Mouse (Mus musculus): ENCODE results near the gene Dlg2. TPM values are rescaled to one million over a fixed set of nuclear protein-coding genes. Genes with fewer than 3 reads are reported as not detected.

Dlg2 gene
- total RNA-seq, 1 experiment from 2014 or later, result 2.2 TPM

DNA sequence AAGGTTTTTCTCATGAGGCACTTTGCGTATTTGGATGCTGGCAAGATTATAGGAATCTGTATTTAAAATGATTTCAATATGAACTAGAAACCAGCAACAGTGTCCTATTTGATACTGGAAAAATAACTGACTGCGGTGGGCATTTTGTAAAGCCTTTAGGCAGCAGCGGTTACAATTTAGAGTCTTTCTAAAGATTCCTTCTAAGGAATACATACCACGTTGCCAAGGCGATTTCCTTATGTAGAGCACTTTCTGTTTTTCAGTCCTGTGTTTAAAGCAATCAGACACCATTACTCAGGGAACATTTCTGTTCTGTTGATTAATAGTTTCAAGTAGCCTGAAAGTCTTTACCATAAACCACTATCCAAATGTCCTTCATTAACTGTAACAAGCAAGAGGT lies 1309.0 kb downstream of the Dlg2 start:
- ATAC-seq (ENCODE audit: extremely low read depth, insufficient number of reproducible peaks, low FRiP score, poor library complexity, severe bottlenecking), result no peak

DNA sequence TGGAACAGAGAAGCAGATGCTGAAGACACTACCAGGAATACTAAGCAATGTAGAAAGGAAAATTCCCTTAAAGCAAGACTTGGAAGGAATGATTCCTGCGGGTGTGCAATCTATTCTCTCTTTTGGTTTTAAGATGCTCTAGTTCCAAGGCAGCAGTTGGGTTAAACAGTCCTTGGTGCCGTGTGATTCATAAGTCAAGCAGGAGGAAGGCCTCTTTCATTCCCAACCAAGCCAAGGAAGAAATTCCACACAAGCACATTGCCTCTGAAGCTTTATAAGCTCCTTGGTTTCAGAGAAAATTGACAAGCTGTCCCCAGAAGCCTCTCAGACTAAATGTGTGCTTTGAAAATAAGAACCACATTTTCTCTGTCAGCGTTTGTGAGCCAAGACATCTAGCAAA lies 1309.4 kb downstream of the Dlg2 start:
- no peak for ATAC-seq (ENCODE audit: extremely low read depth, insufficient number of reproducible peaks, low FRiP score, poor library complexity, severe bottlenecking)

DNA sequence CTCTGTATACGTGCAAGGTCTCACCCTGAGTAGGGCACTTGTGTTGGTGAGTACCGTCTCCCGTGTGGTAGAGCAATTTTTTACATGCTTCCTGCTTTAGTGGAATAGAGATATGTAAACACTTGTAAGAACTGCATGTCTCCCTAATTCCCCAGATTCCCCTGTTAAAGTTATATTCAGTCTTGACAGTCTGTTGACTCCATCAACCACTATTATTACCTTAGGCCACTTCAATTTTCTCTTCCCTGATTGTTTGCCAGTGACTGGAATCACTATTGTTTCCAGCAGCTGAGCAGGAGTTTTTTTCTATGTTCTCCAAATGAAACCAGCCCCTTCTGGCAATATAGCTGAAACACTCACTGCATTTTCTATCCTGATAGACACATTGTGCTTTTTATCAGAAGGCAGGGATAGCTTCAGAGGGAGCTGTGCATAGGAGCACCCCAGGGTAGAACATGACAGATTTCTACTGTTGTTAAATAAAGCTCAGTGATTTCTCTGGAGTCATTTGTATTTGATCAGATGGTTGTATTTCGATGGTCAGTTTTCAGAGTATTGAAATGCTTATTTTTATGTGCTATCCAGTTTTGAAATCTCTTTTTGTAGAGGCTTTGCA lies 1314.6 kb downstream of the Dlg2 start:
- ATAC-seq (ENCODE audit: extremely low read depth, insufficient number of reproducible peaks, low FRiP score, poor library complexity, severe bottlenecking), result no peak

DNA sequence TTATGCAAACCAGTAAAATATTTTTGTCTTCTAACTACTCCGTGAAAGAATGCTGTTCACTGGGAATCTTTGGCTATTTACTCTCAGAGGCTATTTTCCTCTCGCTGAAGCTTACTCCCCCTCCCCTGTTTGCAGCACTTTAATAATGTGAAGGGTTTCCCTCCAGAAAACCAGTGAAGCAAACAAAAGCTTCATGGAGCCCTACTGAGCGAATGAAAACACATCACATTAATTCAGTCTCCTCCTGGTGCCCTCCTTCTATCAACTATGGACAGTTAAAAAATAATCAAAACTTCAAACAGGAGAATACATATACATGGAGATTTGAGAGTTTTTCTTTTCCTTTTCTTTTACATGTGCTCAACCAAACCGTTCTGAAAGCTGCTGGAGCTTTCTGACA lies 1330.2 kb downstream of the Dlg2 start:
- no peak for ATAC-seq (ENCODE audit: extremely low read depth, insufficient number of reproducible peaks, low FRiP score, poor library complexity, severe bottlenecking)

DNA sequence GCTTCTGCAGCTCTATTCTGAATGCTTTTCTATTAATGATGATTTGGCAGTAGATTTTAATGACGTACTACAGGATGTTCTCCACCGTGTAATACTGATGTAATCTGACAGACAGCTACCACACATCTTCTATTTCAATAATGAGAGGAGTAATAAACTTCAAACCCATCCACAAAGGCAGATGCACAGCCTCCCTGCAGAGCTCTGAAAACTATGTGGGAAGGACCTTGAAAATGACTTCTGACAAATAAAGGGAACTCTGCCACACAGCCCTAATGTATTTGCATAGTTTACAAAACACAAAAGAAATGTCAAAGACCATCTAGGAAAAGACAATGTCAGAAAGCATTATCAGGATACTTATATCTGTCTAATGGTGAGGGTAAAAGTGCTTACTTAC lies 1334.3 kb downstream of the Dlg2 start:
- ATAC-seq (ENCODE audit: extremely low read depth, insufficient number of reproducible peaks, low FRiP score, poor library complexity, severe bottlenecking), result no peak

DNA sequence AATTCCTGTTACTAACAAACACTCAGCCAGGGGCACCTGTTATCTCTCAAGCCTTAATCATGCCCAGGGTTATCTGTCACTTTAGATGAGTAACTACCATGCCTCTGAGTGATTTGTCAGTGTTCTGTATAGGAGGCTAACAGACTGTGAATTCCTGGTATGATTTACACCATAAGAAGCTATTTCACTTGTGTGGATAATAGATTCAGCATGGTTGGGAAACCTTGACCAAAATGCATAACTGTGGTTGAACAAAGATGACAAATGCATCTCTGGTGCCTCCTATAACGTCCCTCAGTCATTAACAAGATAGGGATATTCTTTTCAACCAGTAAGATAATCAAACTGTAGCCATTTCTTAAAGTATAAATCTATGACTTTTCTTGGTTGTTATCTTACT lies 1341.5 kb downstream of the Dlg2 start:
- ATAC-seq (ENCODE audit: extremely low read depth, insufficient number of reproducible peaks, low FRiP score, poor library complexity, severe bottlenecking), result no peak

DNA sequence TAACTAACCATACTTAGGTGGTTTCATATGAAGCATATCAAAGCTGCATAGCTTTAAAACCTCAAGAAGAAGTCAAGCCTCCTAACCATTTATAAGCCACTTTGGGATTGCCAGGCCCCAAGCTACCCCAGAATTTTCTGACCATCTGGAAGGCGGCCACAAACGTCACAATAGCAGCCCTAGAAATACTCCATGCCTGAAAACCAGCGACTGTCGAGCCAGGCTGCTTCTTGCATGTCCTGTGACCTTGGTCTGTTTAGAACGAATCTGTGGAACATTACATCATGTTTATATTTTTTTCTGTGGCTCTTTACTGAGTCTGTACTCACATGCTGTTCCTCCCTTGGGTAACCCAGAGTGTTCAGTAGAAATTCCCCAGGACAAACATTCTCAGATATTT lies 1355.7 kb downstream of the Dlg2 start:
- ATAC-seq (ENCODE audit: extremely low read depth, insufficient number of reproducible peaks, low FRiP score, poor library complexity, severe bottlenecking), result no peak

DNA sequence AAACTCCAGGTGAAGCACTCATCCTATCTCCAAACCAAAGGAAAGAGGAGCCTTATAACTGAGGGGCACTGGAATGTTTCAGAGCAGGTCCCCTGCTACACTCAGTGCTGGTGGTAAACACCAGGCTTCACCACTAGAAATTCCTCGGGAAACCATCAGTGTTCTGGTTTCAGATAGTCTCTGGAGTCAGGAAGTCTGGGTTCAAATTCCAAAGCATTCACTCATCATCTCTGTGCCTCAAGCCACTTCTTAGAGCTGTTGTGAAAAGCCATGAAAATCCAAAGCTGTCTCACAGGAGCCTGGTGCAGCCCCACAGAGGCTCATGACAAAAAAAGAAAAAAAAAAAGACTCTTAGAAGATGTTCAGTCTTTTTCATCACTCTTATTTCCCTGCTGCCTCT lies 1369.3 kb downstream of the Dlg2 start:
- no peak for ATAC-seq (ENCODE audit: extremely low read depth, insufficient number of reproducible peaks, low FRiP score, poor library complexity, severe bottlenecking)

DNA sequence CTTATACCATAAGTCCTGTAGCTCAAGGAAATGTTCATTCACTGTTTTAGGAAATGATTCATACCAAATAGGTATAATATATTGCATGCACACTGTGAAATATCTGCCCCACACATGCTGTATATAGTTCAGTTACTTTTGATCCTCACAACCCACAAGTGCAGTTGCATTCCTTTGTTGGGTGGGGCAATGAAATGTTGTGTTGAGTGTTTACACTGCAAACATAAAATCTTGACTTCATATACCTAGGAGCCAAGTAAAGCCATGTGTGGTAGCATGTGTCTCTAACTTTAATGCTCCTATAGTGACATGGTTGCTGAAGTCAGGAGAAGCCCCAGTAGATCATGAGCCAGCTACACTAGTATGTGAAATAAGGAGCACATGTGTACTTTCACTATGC lies 1372.9 kb downstream of the Dlg2 start:
- ATAC-seq (ENCODE audit: extremely low read depth, insufficient number of reproducible peaks, low FRiP score, poor library complexity, severe bottlenecking), result no peak

DNA sequence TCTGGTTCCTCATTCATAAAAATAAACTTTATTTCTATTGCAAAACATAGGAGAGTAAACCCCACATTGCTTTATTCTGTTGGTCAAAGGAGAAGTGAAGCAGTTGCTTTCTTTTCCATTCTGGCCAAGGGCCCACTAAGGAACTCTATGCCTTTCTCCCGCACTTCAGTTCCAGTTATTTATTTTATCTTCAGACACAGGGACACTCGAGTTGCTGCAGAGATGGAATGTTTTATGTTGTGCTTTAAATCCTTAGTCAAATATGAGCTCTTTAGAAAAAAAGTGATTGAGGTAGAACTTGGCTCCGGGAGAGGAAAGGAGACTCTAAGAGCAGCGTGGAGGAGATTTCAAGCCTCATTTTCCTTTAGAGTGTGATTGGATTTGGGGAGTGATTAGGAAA lies 1377.2 kb downstream of the Dlg2 start:
- ATAC-seq (ENCODE audit: extremely low read depth, insufficient number of reproducible peaks, low FRiP score, poor library complexity, severe bottlenecking), result no peak

DNA sequence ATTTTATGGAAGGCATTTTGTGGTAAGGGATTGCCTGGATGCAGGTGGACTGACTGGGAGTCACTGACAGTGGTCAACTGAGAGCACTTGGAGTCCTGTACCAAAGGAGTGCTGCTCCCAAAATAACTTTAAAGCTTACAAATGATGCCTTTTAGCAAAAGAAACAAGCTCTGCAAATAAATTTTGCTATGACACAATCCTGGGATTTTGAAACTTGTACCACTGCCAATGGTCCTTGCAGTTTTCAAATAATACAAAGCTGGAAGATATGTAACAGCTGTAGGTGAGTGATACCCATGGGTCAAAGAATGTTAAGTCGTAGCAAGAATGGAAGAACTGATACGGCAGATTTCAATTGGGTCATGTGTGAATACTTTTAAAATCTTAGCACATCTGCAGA lies 1380.5 kb downstream of the Dlg2 start:
- no peak for ATAC-seq (ENCODE audit: extremely low read depth, insufficient number of reproducible peaks, low FRiP score, poor library complexity, severe bottlenecking)

DNA sequence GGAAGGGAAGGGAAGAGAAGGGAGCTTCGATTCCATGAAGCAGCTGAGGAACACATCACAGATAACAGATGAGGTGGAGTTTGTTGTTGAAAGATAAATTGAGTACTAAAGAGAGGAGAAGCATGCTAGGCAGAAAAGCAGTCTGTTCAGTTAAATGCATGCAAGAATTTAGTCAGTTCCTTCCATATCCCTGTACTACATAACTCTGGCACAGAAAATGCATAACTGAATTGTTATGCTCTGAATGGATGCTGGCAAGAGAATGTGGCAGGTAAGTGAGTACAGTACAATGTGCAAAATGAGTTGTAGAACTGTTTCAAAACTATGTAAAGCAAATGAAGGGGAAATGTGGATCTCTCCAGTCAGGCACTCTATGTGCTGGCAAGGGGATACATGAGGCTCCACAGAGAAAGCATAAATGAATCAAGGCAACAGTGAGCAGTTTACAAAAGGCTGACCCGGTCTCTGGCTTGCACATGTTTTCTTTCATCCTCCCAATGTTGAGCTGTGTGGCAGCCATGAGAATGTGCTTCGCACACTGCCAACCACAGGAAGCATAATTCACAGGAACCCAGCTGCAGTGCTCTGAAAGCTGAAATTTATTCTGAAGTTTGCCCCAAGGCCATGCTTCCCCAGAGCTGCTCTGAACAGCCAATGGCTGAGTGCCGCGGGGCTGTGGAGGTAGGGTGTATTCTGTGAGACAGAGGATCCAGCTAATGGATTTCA lies 1386.5 kb downstream of the Dlg2 start:
- no peak for ATAC-seq (ENCODE audit: extremely low read depth, insufficient number of reproducible peaks, low FRiP score, poor library complexity, severe bottlenecking)

DNA sequence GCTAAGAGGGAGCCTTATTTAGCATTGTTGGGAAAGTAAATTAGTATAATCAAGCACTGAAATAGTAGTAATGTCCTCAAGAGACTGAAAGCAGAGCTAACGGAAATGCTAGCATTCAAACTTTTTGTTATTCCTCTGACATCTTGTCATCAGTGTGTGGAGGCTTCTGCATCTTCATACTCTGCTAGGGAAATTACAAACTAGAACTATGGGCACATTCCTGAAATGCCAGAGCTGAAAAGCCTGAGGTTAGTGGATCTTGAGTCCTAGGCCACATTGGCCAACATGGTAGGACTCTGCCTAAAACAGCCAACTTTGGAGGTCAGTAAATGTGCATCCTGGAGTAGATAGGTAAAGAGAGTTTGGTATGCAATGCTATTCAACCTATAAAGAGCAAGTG lies 1392.4 kb downstream of the Dlg2 start:
- no peak for ATAC-seq (ENCODE audit: extremely low read depth, insufficient number of reproducible peaks, low FRiP score, poor library complexity, severe bottlenecking)

DNA sequence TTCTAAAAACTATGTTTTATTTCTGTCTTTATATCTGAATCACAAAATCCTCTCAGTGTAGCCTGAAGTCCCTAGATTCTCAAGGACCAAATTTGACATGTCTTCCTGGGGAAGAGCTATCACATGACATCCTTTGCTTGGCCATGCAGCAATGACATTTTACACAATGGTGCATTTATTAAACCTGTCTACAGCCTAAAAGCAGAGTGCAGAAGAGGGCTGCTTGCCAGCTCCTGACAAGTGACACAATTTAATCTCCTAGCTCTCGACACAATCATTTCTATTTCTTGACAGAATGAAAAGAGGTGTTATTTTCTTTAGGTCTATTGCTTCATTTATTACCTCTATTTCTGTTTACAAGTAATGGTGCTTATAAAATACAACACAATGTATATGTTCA lies 1400.4 kb downstream of the Dlg2 start:
- no peak for ATAC-seq (ENCODE audit: extremely low read depth, insufficient number of reproducible peaks, low FRiP score, poor library complexity, severe bottlenecking)

DNA sequence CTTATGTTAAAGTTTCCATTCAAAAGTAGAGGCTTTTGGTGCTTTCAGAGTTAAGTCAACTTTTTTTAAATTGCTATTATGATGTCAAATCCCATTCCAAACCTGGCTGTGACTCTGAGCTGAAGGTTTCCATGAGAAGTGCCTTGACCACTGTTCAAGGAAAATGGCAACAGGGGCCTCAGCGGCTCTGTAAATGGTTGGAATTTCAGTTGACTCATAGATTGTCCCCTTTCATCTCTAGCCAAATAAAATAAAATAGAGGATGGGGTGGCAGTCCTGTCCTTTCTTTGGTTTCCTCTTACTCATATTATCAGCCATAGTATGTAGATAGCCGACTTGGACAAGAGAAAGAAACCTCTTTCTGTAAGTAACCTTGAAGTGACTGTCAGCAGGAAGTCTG lies 1401.3 kb downstream of the Dlg2 start:
- ATAC-seq (ENCODE audit: extremely low read depth, insufficient number of reproducible peaks, low FRiP score, poor library complexity, severe bottlenecking), result no peak

DNA sequence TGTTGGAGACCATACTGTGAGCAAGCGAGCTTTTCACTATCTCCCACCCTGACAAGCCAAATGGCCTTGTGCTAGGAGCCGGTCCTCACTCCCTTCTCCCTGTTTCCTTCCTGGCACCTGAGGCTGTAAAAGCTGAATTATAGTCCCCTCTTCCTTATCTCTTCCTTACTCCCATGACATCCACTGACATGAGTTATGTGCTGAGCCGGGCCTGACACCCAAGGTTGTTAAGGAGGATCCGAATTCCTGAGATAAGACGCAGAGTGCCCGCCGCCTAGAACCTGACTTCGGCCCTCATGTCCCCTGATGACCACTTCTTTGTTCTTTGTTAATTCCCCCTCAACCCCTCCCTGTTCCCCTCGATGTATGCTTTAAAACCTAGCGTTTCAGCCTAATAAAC lies 1409.9 kb downstream of the Dlg2 start:
- no peak for ATAC-seq (ENCODE audit: extremely low read depth, insufficient number of reproducible peaks, low FRiP score, poor library complexity, severe bottlenecking)

DNA sequence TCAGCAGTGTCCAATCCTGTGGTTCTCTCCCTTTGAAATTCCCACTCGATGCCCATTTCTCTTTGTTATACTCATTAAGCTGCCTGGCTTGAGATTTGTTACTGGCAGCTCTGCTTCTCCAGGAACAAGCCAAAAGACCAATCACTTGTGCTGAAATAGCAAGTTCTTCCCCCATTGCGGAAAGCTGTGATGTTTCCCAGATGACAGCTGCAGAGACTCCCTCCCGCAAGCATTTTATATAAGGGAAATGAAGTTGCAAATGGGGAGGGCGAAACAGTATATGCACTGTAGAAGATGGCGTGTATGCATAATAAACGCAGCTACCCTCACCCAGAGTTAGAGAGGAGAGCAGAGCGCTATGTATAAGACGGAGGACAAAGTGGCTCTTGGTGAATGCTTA lies 1417.5 kb downstream of the Dlg2 start:
- no peak for ATAC-seq (ENCODE audit: extremely low read depth, insufficient number of reproducible peaks, low FRiP score, poor library complexity, severe bottlenecking)

DNA sequence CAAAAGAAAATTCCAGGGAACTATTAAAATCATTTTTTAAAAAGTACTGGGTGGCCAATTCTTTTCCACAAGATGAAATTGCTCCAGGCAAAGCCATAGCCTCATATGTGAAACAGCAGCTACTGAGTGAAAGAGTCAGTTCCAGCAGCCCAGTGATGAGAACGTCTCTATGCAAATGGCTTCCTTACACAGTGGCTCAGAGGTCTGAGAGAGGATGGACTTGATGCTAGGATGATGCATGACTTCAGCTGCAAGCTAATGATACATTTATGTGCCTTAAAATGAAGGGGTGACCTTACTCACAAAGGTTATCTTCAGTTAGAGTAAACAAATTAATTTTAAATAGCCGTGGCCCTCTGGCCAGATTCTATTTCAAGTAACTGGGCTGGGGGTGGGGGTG lies 1420.5 kb downstream of the Dlg2 start:
- ATAC-seq (ENCODE audit: extremely low read depth, insufficient number of reproducible peaks, low FRiP score, poor library complexity, severe bottlenecking), result no peak

DNA sequence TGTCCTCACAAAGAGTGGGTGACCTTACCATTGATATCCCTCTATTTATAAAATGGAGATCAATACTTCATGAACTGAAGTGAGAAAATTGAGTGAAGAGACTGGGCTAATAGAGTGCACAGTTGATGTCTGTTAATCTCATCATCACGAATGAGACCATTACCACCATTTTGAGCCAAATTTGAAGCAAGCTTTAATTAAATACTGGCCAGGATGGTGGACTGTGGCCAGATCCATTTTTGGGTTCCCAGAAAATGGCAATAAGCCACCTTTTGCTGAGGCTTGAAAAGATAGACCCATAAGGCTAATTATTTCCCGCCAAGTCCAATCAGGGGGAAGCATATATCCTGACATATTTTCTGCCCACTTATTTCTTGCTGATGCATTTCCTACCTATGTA lies 1421.0 kb downstream of the Dlg2 start:
- no peak for ATAC-seq (ENCODE audit: extremely low read depth, insufficient number of reproducible peaks, low FRiP score, poor library complexity, severe bottlenecking)

DNA sequence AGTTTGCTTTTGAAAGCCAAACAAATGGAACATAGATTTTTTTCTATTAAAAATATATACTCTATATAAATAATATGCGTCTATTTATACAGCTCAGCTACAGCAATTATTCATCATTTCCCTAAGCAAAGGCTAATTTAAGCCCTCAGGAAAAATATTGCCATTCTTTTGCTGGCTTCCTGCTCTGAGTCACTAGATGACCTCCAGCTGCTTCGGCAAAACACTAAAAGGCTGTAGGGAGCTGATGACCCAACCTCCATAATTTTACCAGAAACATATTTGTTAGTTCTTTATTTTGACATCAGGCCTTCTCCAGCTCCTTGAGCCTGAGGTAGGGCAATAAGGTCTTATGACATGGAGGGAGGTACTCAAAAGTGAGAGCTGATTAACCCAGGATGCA lies 1426.0 kb downstream of the Dlg2 start:
- no peak for ATAC-seq (ENCODE audit: extremely low read depth, insufficient number of reproducible peaks, low FRiP score, poor library complexity, severe bottlenecking)

DNA sequence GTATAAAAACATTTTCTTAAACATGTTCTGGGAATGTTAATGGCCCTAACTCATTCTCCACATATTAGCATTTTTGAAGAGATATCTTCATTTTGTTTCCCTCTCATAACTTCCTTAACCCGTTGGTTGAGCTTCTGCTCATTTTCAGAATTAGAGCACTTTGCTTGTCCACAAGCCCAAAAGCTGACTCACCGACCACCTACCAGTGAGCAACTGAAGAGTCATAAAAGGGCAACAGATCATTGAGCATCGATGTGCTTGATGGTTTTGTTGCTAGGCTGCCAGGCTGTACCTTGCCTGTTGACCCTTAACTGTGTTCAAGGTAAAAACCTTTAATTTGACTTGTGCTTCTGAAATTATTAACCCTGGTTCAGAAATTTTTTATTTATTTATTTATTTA lies 1440.3 kb downstream of the Dlg2 start:
- ATAC-seq (ENCODE audit: extremely low read depth, insufficient number of reproducible peaks, low FRiP score, poor library complexity, severe bottlenecking), result no peak

Data from neutrophil, adult 5-6 weeks (primary cell).